Mouse (Mus musculus): ENCODE measurements around the gene Arhgap20. TPM values are rescaled to one million over a fixed set of nuclear protein-coding genes. Genes with fewer than 3 reads are reported as not detected.

Gene Arhgap20
- 1.7 TPM for total RNA-seq (2023)

GRCm38 (mm10) chr9:51764921-51765416, at the start of gene Arhgap20:
TSS of gene Arhgap20 (plus strand) at chr9:51765337.

Other genes starting within 250 kb of the Arhgap20 start
- gene Fdx1, start 198.2 kb downstream of the Arhgap20 start, total RNA-seq (2023) = 16.0 TPM

Measured in CD4-positive naive resting alpha-beta T cell, adult 57 days (primary cell).